Mouse (Mus musculus) liver, adult 2 months (tissue): ENCODE data around the gene Pcdh8.

Experiments
- CTCF ChIP-seq: fragments of 200-500 bp; IDR thresholded peaks from 2 replicates; pipeline ENCODE4 v1.5.1; 2011; ENCODE audit warnings: low read depth, low read length, control low read depth
- POLR2A ChIP-seq: fragments of 200-500 bp; IDR thresholded peaks from 2 replicates; pipeline ENCODE4 v1.6.1; 2011; ENCODE audit warnings: low read length, control low read depth; ENCODE audit not compliant: insufficient read depth; ENCODE audit errors: extremely low read depth

- TF ChIP-seq POLR2A (no peak), CTCF (no peak)
These were observed 32.7 kb downstream of the Pcdh8 start for GRCm38 (mm10) chr14:79738441-79738840.
